ENCODE assay signal across 30 mouse cellular contexts in genomic region chr11:22327302-22327910, GRCm38 (mm10). TPM values are rescaled to one million over a fixed set of nuclear protein-coding genes. Genes with fewer than 3 reads are reported as not detected.
A peak's percentile ranks its signal among the peaks of the same experiment; 100 is the strongest.
DNase-seq lines count a peak whose midpoint lies in the region; ATAC-seq and TF ChIP-seq lines count a peak whose summit lies in the region.
"Had no signal": no experiment of that assay in that cellular context is flagged by ENCODE, and none has a peak within 500 bp of the region (broad histone marks: within the 10 kb centered on the region; RNA-seq: fewer than 3 reads in every experiment).

No protein-coding gene starts in this region.

- no peak for TF ChIP-seq EP300 in stomach, postnatal 0 days (optimal IDR thresholded peaks at IDR 0.05)

- H3K27me3 ChIP-seq in hindbrain, embryonic 15.5 days = no peaks in the 10 kb centered on the region
- no peaks in the 10 kb centered on the region for H3K27me3 ChIP-seq in hindbrain, embryonic 11.5 days (ENCODE audit: control insufficient read depth, insufficient read depth, low read length)
- H3K27me3 ChIP-seq in midbrain, embryonic 10.5 days (ENCODE audit: low read depth, poor library complexity, severe bottlenecking) = peaks cover 36% of the 10 kb centered on the region; the same call in 1 of the 2 replicates
- no peaks in the 10 kb centered on the region for H3K27me3 ChIP-seq in midbrain, embryonic 16.5 days (ENCODE audit: control insufficient read depth, insufficient read depth, low read depth, low read length)
- no peaks in the 10 kb centered on the region for H3K27me3 ChIP-seq in midbrain, embryonic 14.5 days (ENCODE audit: control insufficient read depth, insufficient read depth, low read length)
- no peaks in the 10 kb centered on the region for H3K27me3 ChIP-seq in stomach, postnatal 0 days (ENCODE audit: control insufficient read depth, insufficient read depth, low read length)
- H3K27me3 ChIP-seq: forebrain, embryonic 15.5 days; heart, embryonic 13.5 days; intestine, embryonic 15.5 days; limb, embryonic 12.5 days; liver, embryonic 15.5 days; lung, embryonic 15.5 days; neural tube, embryonic 12.5 days had no signal

- H3K27ac ChIP-seq in hindbrain, embryonic 15.5 days (replicated peaks) = no peak overlapping the region
- no peak overlapping the region for H3K27ac ChIP-seq in hindbrain, embryonic 11.5 days (ENCODE audit: low read depth, low read length)
- 0 out of 2 replicates have a peak overlapping the region, but pooled peaks have one; percentile 42 for H3K27ac ChIP-seq in midbrain, embryonic 10.5 days (replicated peaks)
- no peak overlapping the region for H3K27ac ChIP-seq in midbrain, embryonic 16.5 days (ENCODE audit: low read length)
- no peak overlapping the region for H3K27ac ChIP-seq in midbrain, embryonic 14.5 days (replicated peaks; ENCODE audit: low read depth, low read length)
- no peak overlapping the region for H3K27ac ChIP-seq in stomach, postnatal 0 days (replicated peaks)
- H3K27ac ChIP-seq: forebrain, embryonic 15.5 days; heart, embryonic 13.5 days; intestine, embryonic 15.5 days; layer of hippocampus, adult 2 months; left cerebral cortex, adult 2 months; limb, embryonic 12.5 days; liver, embryonic 15.5 days; lung, embryonic 15.5 days; macrophage; neural tube, embryonic 12.5 days had no signal

- 72% methylated on average over 2 of the region's 2 CpGs for WGBS in hindbrain, embryonic 15.5 days
- 84% methylated on average over 2 of the region's 2 CpGs for WGBS in hindbrain, embryonic 11.5 days
- WGBS in midbrain, embryonic 10.5 days = 45% methylated on average over 2 of the region's 2 CpGs
- WGBS in midbrain, embryonic 16.5 days = 36% methylated on average over 2 of the region's 2 CpGs
- 13% methylated on average over 2 of the region's 2 CpGs for WGBS in midbrain, embryonic 14.5 days
- WGBS in stomach, postnatal 0 days = 69% methylated on average over 2 of the region's 2 CpGs

- no peaks in the 10 kb centered on the region for H3K9me3 ChIP-seq in hindbrain, embryonic 15.5 days
- no peaks in the 10 kb centered on the region for H3K9me3 ChIP-seq in hindbrain, embryonic 11.5 days (ENCODE audit: control insufficient read depth, low read length)
- H3K9me3 ChIP-seq in midbrain, embryonic 10.5 days (replicated peaks) = no peaks in the 10 kb centered on the region
- no peaks in the 10 kb centered on the region for H3K9me3 ChIP-seq in midbrain, embryonic 16.5 days (replicated peaks; ENCODE audit: control insufficient read depth, low read length, poor library complexity, severe bottlenecking)
- H3K9me3 ChIP-seq in midbrain, embryonic 14.5 days (ENCODE audit: control insufficient read depth, low read length) = no peaks in the 10 kb centered on the region
- no peaks in the 10 kb centered on the region for H3K9me3 ChIP-seq in stomach, postnatal 0 days (ENCODE audit: control insufficient read depth, low read length)
- H3K9me3 ChIP-seq: forebrain, embryonic 15.5 days; heart, embryonic 13.5 days; intestine, embryonic 15.5 days; limb, embryonic 12.5 days; liver, embryonic 15.5 days; lung, embryonic 15.5 days; neural tube, embryonic 12.5 days had no signal

- peak; percentile 19; the same call in 1 of the 2 replicates for ATAC-seq in hindbrain, embryonic 15.5 days (ENCODE audit: low FRiP score, low read depth)
- ATAC-seq in hindbrain, embryonic 11.5 days (ENCODE audit: low FRiP score) = no peak
- no peak for ATAC-seq in midbrain, embryonic 16.5 days
- peak; percentile 34; the same call in 1 of the 2 replicates for ATAC-seq in midbrain, embryonic 14.5 days (ENCODE audit: low FRiP score, low TSS enrichment)
- no peak for ATAC-seq in stomach, postnatal 0 days (ENCODE audit: low FRiP score, low TSS enrichment)
- ATAC-seq in monocyte, adult 5-6 weeks (replicated peaks; ENCODE audit: insufficient number of reproducible peaks, low FRiP score, low TSS enrichment, poor library complexity, severe bottlenecking) = no peak
- ATAC-seq: activated CD4-positive, CD25-positive, alpha-beta regulatory T cell, adult 4 months; forebrain, embryonic 15.5 days; intestine, embryonic 15.5 days had no signal

- no peak for TF ChIP-seq CTCF in stomach, postnatal 0 days (IDR thresholded peaks at IDR 0.05; ENCODE audit: low read depth)

- no peak overlapping the region for H3K4me3 ChIP-seq in hindbrain, embryonic 15.5 days
- H3K4me3 ChIP-seq in hindbrain, embryonic 11.5 days (ENCODE audit: low read depth, low read length) = no peak overlapping the region
- no peak overlapping the region for H3K4me3 ChIP-seq in midbrain, embryonic 10.5 days
- H3K4me3 ChIP-seq in midbrain, embryonic 16.5 days (ENCODE audit: low read depth, low read length) = no peak overlapping the region
- H3K4me3 ChIP-seq in midbrain, embryonic 14.5 days (replicated peaks; ENCODE audit: low read depth, low read length) = no peak overlapping the region
- H3K4me3 ChIP-seq in stomach, postnatal 0 days (ENCODE audit: low read depth, low read length) = no peak overlapping the region
- H3K4me3 ChIP-seq: forebrain, embryonic 15.5 days; heart, embryonic 13.5 days; intestine, embryonic 15.5 days; layer of hippocampus, adult 2 months; left cerebral cortex, adult 2 months; limb, embryonic 12.5 days; liver, embryonic 15.5 days; lung, embryonic 15.5 days; myocyte; neural tube, embryonic 12.5 days had no signal

- H3K4me2 ChIP-seq in hindbrain, embryonic 15.5 days = no peak overlapping the region
- no peak overlapping the region for H3K4me2 ChIP-seq in hindbrain, embryonic 11.5 days (replicated peaks; ENCODE audit: low read depth, low read length)
- no peak overlapping the region for H3K4me2 ChIP-seq in midbrain, embryonic 16.5 days (ENCODE audit: low read length)
- H3K4me2 ChIP-seq in midbrain, embryonic 14.5 days (ENCODE audit: low read length) = no peak overlapping the region
- no peak overlapping the region for H3K4me2 ChIP-seq in stomach, postnatal 0 days (replicated peaks; ENCODE audit: low read depth)
- H3K4me2 ChIP-seq: forebrain, embryonic 15.5 days; heart, embryonic 13.5 days; intestine, embryonic 15.5 days; limb, embryonic 12.5 days; liver, embryonic 15.5 days; lung, embryonic 15.5 days; neural tube, embryonic 12.5 days had no signal

- no peak overlapping the region for H3K9ac ChIP-seq in hindbrain, embryonic 15.5 days
- no peak overlapping the region for H3K9ac ChIP-seq in hindbrain, embryonic 11.5 days (ENCODE audit: low read depth, low read length)
- H3K9ac ChIP-seq in midbrain, embryonic 16.5 days (ENCODE audit: low read depth, low read length) = no peak overlapping the region
- H3K9ac ChIP-seq in midbrain, embryonic 14.5 days (replicated peaks; ENCODE audit: low read length) = no peak overlapping the region
- no peak overlapping the region for H3K9ac ChIP-seq in stomach, postnatal 0 days (ENCODE audit: low read length)
- H3K9ac ChIP-seq: forebrain, embryonic 15.5 days; heart, embryonic 13.5 days; intestine, embryonic 15.5 days; limb, embryonic 12.5 days; liver, embryonic 15.5 days; lung, embryonic 15.5 days; neural tube, embryonic 12.5 days had no signal

- H3K4me1 ChIP-seq in hindbrain, embryonic 15.5 days (replicated peaks) = no peaks in the 10 kb centered on the region
- no peaks in the 10 kb centered on the region for H3K4me1 ChIP-seq in hindbrain, embryonic 11.5 days (replicated peaks; ENCODE audit: control insufficient read depth, insufficient read depth, low read length)
- peaks cover 9% of the 10 kb centered on the region for H3K4me1 ChIP-seq in midbrain, embryonic 10.5 days
- H3K4me1 ChIP-seq in midbrain, embryonic 16.5 days (ENCODE audit: control insufficient read depth, insufficient read depth, low read length) = no peaks in the 10 kb centered on the region
- peaks cover 4% of the 10 kb centered on the region; the same call in 1 of the 2 replicates for H3K4me1 ChIP-seq in midbrain, embryonic 14.5 days (ENCODE audit: control insufficient read depth, insufficient read depth, low read length)
- H3K4me1 ChIP-seq in stomach, postnatal 0 days (replicated peaks; ENCODE audit: control insufficient read depth, insufficient read depth) = no peaks in the 10 kb centered on the region
- H3K4me1 ChIP-seq: forebrain, embryonic 15.5 days; heart, embryonic 13.5 days; intestine, embryonic 15.5 days; limb, embryonic 12.5 days; liver, embryonic 15.5 days; lung, embryonic 15.5 days; neural tube, embryonic 12.5 days had no signal

- no peak for DNase-seq in hindbrain, embryonic 11.5 days (ENCODE audit: low spot score)
- DNase-seq in midbrain, embryonic 10.5 days (ENCODE audit: low spot score) = peak; percentile 13
- no peak for DNase-seq in midbrain, embryonic 14.5 days
- no peak for DNase-seq in stomach, postnatal 0 days (ENCODE audit: low spot score)
- DNase-seq: adrenal gland, adult 2 months; adrenal gland, postnatal 36 days; B cell, adult 2 months; cerebellum, adult 2 months; cerebellum, postnatal 14 days; gastrocnemius, postnatal 10 days; heart, postnatal 10 days; kidney, adult 2 months; kidney, postnatal 36 days; right cerebral cortex, postnatal 14 days; thymus, postnatal 14 days had no signal

- H3K36me3 ChIP-seq in hindbrain, embryonic 15.5 days = no peaks in the 10 kb centered on the region
- H3K36me3 ChIP-seq in hindbrain, embryonic 11.5 days (ENCODE audit: control insufficient read depth, insufficient read depth, low read length) = no peaks in the 10 kb centered on the region
- no peaks in the 10 kb centered on the region for H3K36me3 ChIP-seq in midbrain, embryonic 10.5 days
- no peaks in the 10 kb centered on the region for H3K36me3 ChIP-seq in midbrain, embryonic 16.5 days (ENCODE audit: control insufficient read depth, insufficient read depth, low read length)
- H3K36me3 ChIP-seq in midbrain, embryonic 14.5 days (ENCODE audit: control insufficient read depth, insufficient read depth, low read length) = no peaks in the 10 kb centered on the region
- no peaks in the 10 kb centered on the region for H3K36me3 ChIP-seq in stomach, postnatal 0 days (ENCODE audit: control insufficient read depth, insufficient read depth, low read length)
- H3K36me3 ChIP-seq: forebrain, embryonic 15.5 days; heart, embryonic 13.5 days; intestine, embryonic 15.5 days; limb, embryonic 12.5 days; liver, embryonic 15.5 days; lung, embryonic 15.5 days; neural tube, embryonic 12.5 days had no signal

RNA-seq across cellular contexts. Expression of gene Ehbp1, which starts 14.7 kb away (rescaled TPM):
- polyA plus RNA-seq in hindbrain, embryonic 15.5 days (2015; fragmentation: Nextera tagmentation; extraction: Ambion mirVana) = 18.8 and 20.1 TPM in 2 replicates
- 15.0 and 24.8 TPM in 2 replicates for polyA plus RNA-seq in hindbrain, embryonic 11.5 days (2014; fragmentation: Nextera tagmentation; extraction: Ambion mirVana)
- polyA plus RNA-seq in midbrain, embryonic 10.5 days (2016; fragmentation: Nextera tagmentation; extraction: Ambion mirVana) = 12.3 and 15.0 TPM in 2 replicates
- polyA plus RNA-seq in midbrain, embryonic 16.5 days (2015; fragmentation: Nextera tagmentation; extraction: Ambion mirVana) = 23.3 and 25.9 TPM in 2 replicates
- polyA plus RNA-seq in midbrain, embryonic 14.5 days (2014; fragmentation: Nextera tagmentation; extraction: Ambion mirVana) = 30.4 and 41.4 TPM in 2 replicates
- 3.6 and 3.8 TPM in 2 replicates for polyA plus RNA-seq in stomach, postnatal 0 days (2015; fragmentation: Nextera tagmentation; extraction: Ambion mirVana)
- 1.6 to 12.2 TPM (median 6.2 TPM) in 3 replicates for total RNA-seq in monocyte, adult 5-6 weeks (2017)

Comparison
In these comparisons a context has a peak if more than half of its experiments do, and no peak if none do; other contexts are left out.
1. ATAC-seq: peak in hindbrain, embryonic 15.5 days (single experiment) and midbrain, embryonic 14.5 days (single experiment); none in hindbrain, embryonic 11.5 days (single experiment), midbrain, embryonic 16.5 days (single experiment), stomach, postnatal 0 days (single experiment) and monocyte, adult 5-6 weeks (single experiment).